Mouse (Mus musculus) embryonic facial prominence, embryonic 11.5 days (tissue): ENCODE data around the gene Plek. TPM values are rescaled to one million over a fixed set of nuclear protein-coding genes. Genes with fewer than 3 reads are reported as not detected.

Source experiments
- ATAC-seq: fragments of 200-750 bp; cut with Nextera tagmentation; replicated peaks from 2 replicates; pipeline ENCODE4 v1.8.0; 2017; ENCODE audit warnings: low read depth; ENCODE audit not compliant: insufficient number of reproducible peaks, low FRiP score, low TSS enrichment
- DNase-seq: peaks from one replicate; pipeline ENCODE4 v3.0.0-alpha.2; 2015; ENCODE audit warnings: low spot score
- H3K27ac ChIP-seq: fragments of 300-500 bp; sonication (generic); replicated peaks from 2 replicates; pipeline ENCODE4 v1.5.1; 2014; ENCODE audit warnings: mild to moderate bottlenecking, low read depth, low read length, control low read depth
- H3K27me3 ChIP-seq: fragments of 300-500 bp; sonication (generic); 2 replicates; pipeline ENCODE4 v1.6.1; 2014; ENCODE audit warnings: mild to moderate bottlenecking, low read length, moderate library complexity, mixed read lengths; ENCODE audit not compliant: control insufficient read depth, insufficient read depth
- H3K36me3 ChIP-seq: fragments of 300-500 bp; sonication (generic); replicated peaks from 2 replicates; pipeline ENCODE4 v1.6.1; 2014; ENCODE audit warnings: low read depth, mild to moderate bottlenecking, low read length, moderate library complexity, mixed read lengths; ENCODE audit not compliant: control insufficient read depth, insufficient read depth
- H3K4me1 ChIP-seq: fragments of 300-500 bp; sonication (generic); 2 replicates; pipeline ENCODE4 v1.6.1; 2014; ENCODE audit warnings: low read length, mixed read lengths; ENCODE audit not compliant: control insufficient read depth, insufficient read depth
- H3K4me2 ChIP-seq: fragments of 300-500 bp; sonication (generic); 2 replicates; pipeline ENCODE4 v1.6.1; 2014; ENCODE audit warnings: low read depth, mild to moderate bottlenecking, control low read depth, low read length, moderate library complexity
- H3K4me3 ChIP-seq: fragments of 300-500 bp; sonication (generic); 2 replicates; pipeline ENCODE4 v1.5.1; 2014; ENCODE audit warnings: low read depth, low read length, control low read depth
- H3K9ac ChIP-seq: fragments of 300-500 bp; sonication (generic); replicated peaks from 2 replicates; pipeline ENCODE4 v1.6.1; 2014; ENCODE audit warnings: mild to moderate bottlenecking, control low read depth, low read length
- H3K9me3 ChIP-seq: fragments of 300-500 bp; sonication (generic); replicated peaks from 2 replicates; pipeline ENCODE4 v1.6.1; 2016; ENCODE audit warnings: mild to moderate bottlenecking, low read length, inconsistent platforms, mixed read lengths; ENCODE audit not compliant: control insufficient read depth
- WGBS: fragments of 180-500 bp; shearing (Covaris S2); extraction: QIAGEN DNeasy Blood & Tissue Kit; methylation state at CpG from one replicate; pipeline ENCODE4 v1.1.7; 2014; 5-methylcytosine and 5-hydroxymethylcytosine counted together
- polyA plus RNA-seq: library from polyadenylated mRNA; unstranded; fragments of >200 nt; fragmentation: Nextera tagmentation; extraction: Ambion mirVana; gene quantifications from 2 replicates; pipeline ENCODE4 v1.2.1, GENCODE M21; 2014

Gene Plek
- polyA plus RNA-seq, 1 experiment from 2014 or later = 7.5 TPM

DNA sequence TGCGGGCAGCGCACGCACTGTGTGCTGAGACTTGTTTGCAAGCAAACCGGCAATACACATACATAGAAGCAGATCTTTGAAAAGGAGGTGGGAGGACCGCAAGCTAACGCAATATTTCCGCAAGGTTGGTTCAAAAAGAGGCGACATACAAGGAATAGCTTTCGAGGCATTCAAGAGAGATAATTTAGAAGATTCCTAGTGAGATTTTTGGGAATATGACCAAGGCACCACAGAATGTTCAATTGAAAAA is 100.5 kb downstream of the Plek start:
- Histone ChIP-seq H3K27me3 (no peaks in the 10 kb centered on the region), H3K36me3 (no peaks in the 10 kb centered on the region), H3K27ac (no peak overlapping the region), H3K9me3 (no peaks in the 10 kb centered on the region), H3K4me3 (peak overlapping the region; percentile 66), H3K9ac (peak overlapping the region; percentile 82), H3K4me1 (no peaks in the 10 kb centered on the region), H3K4me2 (peak overlapping the region; percentile 71)
- DNase-seq (no peak), ATAC-seq (no peak)
- whole genome bisulfite sequencing = 6% methylated on average over 9 of the region's 9 CpGs

DNA sequence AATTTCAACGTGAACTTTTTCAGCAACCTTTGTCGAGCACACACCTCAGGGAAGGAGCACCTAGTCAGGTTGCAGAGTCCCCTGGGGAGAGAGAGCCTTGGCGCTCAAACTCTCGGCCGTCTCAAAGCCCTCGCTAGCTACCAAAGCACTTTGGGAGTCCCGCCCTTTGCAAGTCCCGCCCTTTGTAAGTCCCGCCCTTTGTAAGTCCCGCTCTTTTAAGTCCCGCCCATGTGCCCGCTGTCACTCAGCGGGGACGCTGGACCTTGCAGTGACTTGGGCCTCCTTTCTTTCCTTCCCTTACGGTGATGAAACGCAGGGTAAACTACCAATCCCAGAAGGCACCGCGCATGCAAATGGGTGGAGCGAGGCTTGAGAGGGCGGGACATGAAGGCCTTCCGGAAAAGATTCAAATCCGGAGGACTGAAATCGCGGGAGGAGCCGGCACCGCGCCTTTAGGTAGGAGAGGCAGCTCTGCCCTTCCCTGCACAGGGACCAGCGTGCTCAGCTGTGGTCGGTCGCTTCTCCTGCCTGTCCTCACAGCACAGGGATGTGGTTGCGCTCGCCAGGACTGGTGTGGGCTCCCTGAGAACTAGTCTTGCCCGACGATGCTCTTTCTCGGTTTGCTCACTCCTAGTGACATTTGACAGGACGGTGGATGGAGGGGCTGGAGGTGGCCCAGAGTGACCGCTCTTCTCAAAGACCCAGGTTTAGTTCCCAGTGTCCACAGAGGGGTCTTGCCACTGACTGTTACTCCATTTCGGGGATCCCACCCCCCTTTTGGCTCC is 101.0 kb downstream of the Plek start, which contains the start of gene Fbxo48:
TSS of gene Fbxo48 (plus strand) at position 400 of the 785 bp plus-strand sequence.
- Histone ChIP-seq H3K27ac (no peak within 1 kb of the TSS; the same call in 1 of the 2 replicates), H3K4me3 (peak within 1 kb of the TSS; percentile 66), H3K9me3 (no peaks in the 10 kb centered on the region), H3K4me1 (no peaks in the 10 kb centered on the region), H3K36me3 (no peaks in the 10 kb centered on the region), H3K9ac (peak within 1 kb of the TSS; percentile 82), H3K27me3 (no peaks in the 10 kb centered on the region), H3K4me2 (peak within 1 kb of the TSS; percentile 71)
- ATAC-seq (peak; percentile 100), DNase-seq (peak; percentile 98)
- WGBS = 0% methylated on average over 38 of the region's 38 CpGs

DNA sequence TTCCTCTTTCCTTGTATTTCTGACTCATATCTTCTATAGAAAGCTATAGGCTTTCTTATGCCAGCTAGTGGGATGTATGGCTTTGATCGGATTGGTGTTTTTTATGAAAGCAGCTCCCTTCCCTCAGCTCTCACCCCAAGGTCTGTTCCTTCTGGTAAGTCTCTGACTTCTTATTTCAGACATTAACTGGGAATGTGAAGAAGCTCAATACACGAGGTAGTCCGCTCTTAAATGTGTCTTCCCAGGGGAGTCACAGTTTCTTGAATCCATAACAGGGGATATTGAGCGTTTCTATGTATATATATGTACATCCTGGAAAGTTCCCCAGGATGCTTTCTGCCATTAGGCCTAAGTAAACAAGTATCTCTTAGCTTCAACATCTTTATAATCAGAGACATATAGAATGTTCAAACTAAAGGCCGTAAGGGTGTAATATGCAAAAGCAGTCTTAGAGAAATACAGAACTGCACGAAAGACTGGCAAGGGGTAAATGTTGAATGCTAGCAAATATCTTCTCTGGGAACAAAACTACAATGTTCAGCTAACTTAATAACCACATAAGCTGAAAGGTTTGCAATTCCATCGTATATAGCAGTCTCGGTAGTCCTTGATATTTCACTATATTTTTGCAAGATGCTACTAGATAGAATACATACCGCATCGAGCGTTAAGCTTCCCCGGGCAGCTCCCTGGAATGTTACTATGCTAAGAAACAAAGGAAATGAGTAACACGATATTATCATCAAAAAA is 101.8 kb downstream of the Plek start:
- DNase-seq = peak; percentile 8

DNA sequence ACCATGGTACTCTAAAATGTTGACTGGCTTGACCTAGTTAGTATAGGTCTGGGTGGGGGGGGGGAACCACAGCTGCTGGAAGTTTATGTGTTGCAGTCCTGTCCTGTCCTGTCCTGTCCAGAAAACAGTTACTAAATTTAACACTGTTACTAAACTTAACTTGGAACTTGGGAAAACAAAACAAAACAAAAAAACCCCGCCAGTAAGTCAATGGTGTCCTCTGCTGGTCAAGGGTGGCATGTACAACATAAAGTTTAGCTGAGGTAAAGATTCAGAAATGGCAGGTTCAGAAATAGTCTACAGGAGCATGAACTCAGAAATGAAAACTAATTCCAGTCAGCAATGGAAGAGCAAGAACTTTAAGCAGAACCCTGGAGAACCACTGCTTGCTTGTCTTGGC is 103.4 kb downstream of the Plek start:
- DNase-seq = peak; percentile 47

More for the DNA sequence above, 101.8 kb downstream of the Plek start:
- 49% methylated on average over 13 of the region's 13 CpGs for WGBS
- Histone ChIP-seq H3K4me2 (peak overlapping the region; percentile 36), H3K4me3 (peak overlapping the region; percentile 36), H3K9me3 (no peaks in the 10 kb centered on the region), H3K4me1 (no peaks in the 10 kb centered on the region), H3K27me3 (no peaks in the 10 kb centered on the region), H3K36me3 (no peaks in the 10 kb centered on the region), H3K27ac (no peak overlapping the region), H3K9ac (peak overlapping the region; percentile 58)
- ATAC-seq = no peak

DNA sequence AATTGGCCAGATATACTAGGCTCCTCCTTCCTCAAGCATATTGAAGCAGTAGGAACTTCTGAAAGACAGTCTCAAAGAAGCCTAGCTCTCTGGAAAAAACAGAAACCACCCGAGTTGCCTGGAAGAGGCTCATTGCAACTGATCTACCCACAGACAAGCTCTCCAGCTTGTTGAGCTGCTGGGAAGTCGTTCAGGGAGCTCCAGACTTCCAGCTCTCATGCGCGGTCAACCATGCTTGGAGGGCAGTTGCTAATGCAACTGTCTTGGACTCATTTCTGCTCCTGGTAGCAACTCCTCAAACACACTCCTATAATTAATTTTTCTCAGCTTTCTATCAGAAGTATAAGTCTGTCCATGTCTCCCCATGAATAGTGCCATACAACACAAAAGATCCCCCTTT is 109.2 kb downstream of the Plek start:
- Histone ChIP-seq H3K4me3 (no peak overlapping the region), H3K27me3 (no peaks in the 10 kb centered on the region), H3K36me3 (no peaks in the 10 kb centered on the region), H3K4me1 (no peaks in the 10 kb centered on the region), H3K9me3 (no peaks in the 10 kb centered on the region), H3K27ac (no peak overlapping the region), H3K4me2 (no peak overlapping the region), H3K9ac (no peak overlapping the region)
- ATAC-seq (no peak), DNase-seq (no peak)
- WGBS = 93% methylated on average over 4 of the region's 4 CpGs

More for the DNA sequence above, 103.4 kb downstream of the Plek start:
- H3K4me2 ChIP-seq = no peak overlapping the region
- no peaks in the 10 kb centered on the region for H3K9me3 ChIP-seq
- no peaks in the 10 kb centered on the region for H3K36me3 ChIP-seq
- no peak for ATAC-seq
- no peaks in the 10 kb centered on the region for H3K4me1 ChIP-seq
- H3K27me3 ChIP-seq = no peaks in the 10 kb centered on the region
- H3K27ac ChIP-seq = no peak overlapping the region
- no peak overlapping the region for H3K9ac ChIP-seq
- 15% methylated on average over 1 of the region's 1 CpGs for WGBS
- H3K4me3 ChIP-seq = no peak overlapping the region

DNA sequence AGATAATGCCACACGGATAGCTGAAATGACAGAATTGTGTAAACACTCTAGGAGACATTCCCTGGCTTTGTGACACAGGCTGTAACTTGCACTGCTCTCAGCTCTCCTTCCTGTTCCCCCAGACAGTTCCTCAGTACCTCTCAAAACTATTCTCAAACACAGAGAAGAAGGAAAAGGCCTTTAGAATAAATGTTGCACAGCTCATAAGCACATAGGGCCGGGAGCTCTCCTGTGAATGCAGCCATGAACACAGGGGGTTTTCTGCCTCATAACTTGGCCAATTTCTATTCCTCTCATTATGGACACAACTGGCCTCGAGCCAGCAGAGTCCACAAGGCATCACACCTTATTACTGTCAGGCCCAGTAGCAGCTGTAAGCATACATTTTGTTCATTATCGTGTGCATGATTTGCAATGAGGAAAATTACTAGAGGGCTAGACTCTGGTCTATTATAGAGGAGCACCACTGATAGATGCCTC is 110.2 kb downstream of the Plek start:
- Histone ChIP-seq H3K4me2 (no peak overlapping the region), H3K9ac (no peak overlapping the region), H3K27ac (no peak overlapping the region), H3K27me3 (no peaks in the 10 kb centered on the region), H3K36me3 (no peaks in the 10 kb centered on the region), H3K4me1 (no peaks in the 10 kb centered on the region), H3K9me3 (no peaks in the 10 kb centered on the region), H3K4me3 (no peak overlapping the region)
- no peak for DNase-seq
- no peak for ATAC-seq
- WGBS = 75% methylated on average over 4 of the region's 4 CpGs

DNA sequence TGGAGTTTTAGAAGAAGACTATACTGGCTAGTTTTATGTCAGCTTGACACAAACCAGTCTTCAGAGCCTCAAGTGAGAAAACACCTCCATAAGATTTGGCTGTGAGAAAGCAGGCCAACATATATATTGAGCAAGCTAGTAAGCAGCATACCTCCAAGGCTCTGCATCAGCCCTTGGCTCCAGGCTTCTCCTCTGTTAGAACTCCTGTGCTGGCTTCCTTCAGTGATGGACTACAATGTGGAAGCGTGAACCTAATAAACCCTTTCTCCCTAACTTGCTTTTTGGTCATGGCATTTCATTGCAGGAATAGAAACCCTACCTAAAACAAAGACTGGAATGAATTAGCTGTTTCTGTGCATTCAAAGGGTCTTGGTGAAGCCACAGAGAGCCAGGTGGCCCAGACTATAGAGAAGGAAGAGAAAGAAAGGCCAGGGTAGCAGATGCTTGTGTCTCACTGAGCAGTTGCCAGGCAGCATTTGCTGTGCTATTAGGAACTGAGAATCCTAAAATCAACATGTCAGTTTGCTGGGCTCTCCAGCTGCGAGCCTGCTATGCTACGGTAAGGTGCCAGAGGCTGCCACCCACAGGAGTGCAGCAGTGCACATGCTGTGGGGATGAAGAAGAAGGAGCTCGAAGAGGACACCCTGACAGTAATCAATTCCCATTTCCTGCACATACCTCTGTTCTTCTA is 110.9 kb downstream of the Plek start:
- no peaks in the 10 kb centered on the region for H3K36me3 ChIP-seq
- no peak overlapping the region for H3K27ac ChIP-seq
- ATAC-seq (no peak), DNase-seq (no peak)
- no peak overlapping the region for H3K4me3 ChIP-seq
- 73% methylated on average over 4 of the region's 4 CpGs for WGBS
- H3K9ac ChIP-seq = no peak overlapping the region
- H3K27me3 ChIP-seq = no peaks in the 10 kb centered on the region
- no peaks in the 10 kb centered on the region for H3K4me1 ChIP-seq
- H3K4me2 ChIP-seq = no peak overlapping the region
- H3K9me3 ChIP-seq = no peaks in the 10 kb centered on the region
